Mouse (Mus musculus): ENCODE data around the gene Hbs1l.

The Hbs1l gene

GRCm38 (mm10) chr10:21295759-21296621 lies at the start of gene Hbs1l:
Hbs1l (plus strand) TSS chr10:21295979.
- peak; percentile 94 for DNase-seq (ENCODE audit: low spot score)

- DNase-seq (ENCODE audit: low spot score) = peak; percentile 33
Measured at GRCm38 (mm10) chr10:21248556-21248955, 47.2 kb upstream of the Hbs1l start.

- DNase-seq (ENCODE audit: low spot score) = peak; percentile 96
Measured at GRCm38 (mm10) chr10:21251881-21252534, 43.8 kb upstream of the Hbs1l start.

GRCm38 (mm10) chr10:21252800-21253199 lies 43.0 kb upstream of the Hbs1l start:
- no peak for DNase-seq (ENCODE audit: low spot score)

GRCm38 (mm10) chr10:21254266-21255140 lies 41.3 kb upstream of the Hbs1l start:
- DNase-seq (ENCODE audit: low spot score) = peak; percentile 86

- no peak for DNase-seq (ENCODE audit: low spot score)
Measured at GRCm38 (mm10) chr10:21257244-21257643, 38.5 kb upstream of the Hbs1l start.

- DNase-seq (ENCODE audit: low spot score) = no peak
Measured at GRCm38 (mm10) chr10:21259649-21260048, 36.1 kb upstream of the Hbs1l start.

GRCm38 (mm10) chr10:21265188-21265587 lies 30.6 kb upstream of the Hbs1l start:
- no peak for DNase-seq (ENCODE audit: low spot score)

- DNase-seq (ENCODE audit: low spot score) = no peak
Measured at GRCm38 (mm10) chr10:21267452-21267851, 28.3 kb upstream of the Hbs1l start.

GRCm38 (mm10) chr10:21268786-21269410 lies 26.9 kb upstream of the Hbs1l start:
- peak; percentile 43 for DNase-seq (ENCODE audit: low spot score)

GRCm38 (mm10) chr10:21269920-21270319 lies 25.9 kb upstream of the Hbs1l start:
- DNase-seq (ENCODE audit: low spot score) = no peak

- DNase-seq (ENCODE audit: low spot score) = no peak
Measured at GRCm38 (mm10) chr10:21270905-21271304, 24.9 kb upstream of the Hbs1l start.

- no peak for DNase-seq (ENCODE audit: low spot score)
Measured at GRCm38 (mm10) chr10:21271310-21271709, 24.5 kb upstream of the Hbs1l start.

- DNase-seq (ENCODE audit: low spot score) = no peak
Measured at GRCm38 (mm10) chr10:21271785-21272184, 24.0 kb upstream of the Hbs1l start.

- no peak for DNase-seq (ENCODE audit: low spot score)
Measured at GRCm38 (mm10) chr10:21287243-21288127, 8.3 kb upstream of the Hbs1l start.

- DNase-seq (ENCODE audit: low spot score) = no peak
Measured at GRCm38 (mm10) chr10:21291228-21291627, 4.6 kb upstream of the Hbs1l start.

GRCm38 (mm10) chr10:21294217-21294616 lies 1.6 kb upstream of the Hbs1l start:
- DNase-seq (ENCODE audit: low spot score) = no peak

GRCm38 (mm10) chr10:21295397-21295758 lies 401 bp upstream of the Hbs1l start:
- no peak for DNase-seq (ENCODE audit: low spot score)

GRCm38 (mm10) chr10:21298972-21299371 lies 3.2 kb downstream of the Hbs1l start:
- no peak for DNase-seq (ENCODE audit: low spot score)

GRCm38 (mm10) chr10:21301822-21302221 lies 6.0 kb downstream of the Hbs1l start:
- DNase-seq (ENCODE audit: low spot score) = no peak
